Mouse (Mus musculus) limb, embryonic 12.5 days (tissue): ENCODE measurements at regions not wholly inside any gene's neighbourhood (a gene's known extent, or its start where the extent isn't known, plus 50 kb on each side); places are given as distances from the start of the nearest gene placed in this dataset.

Source experiments
- ATAC-seq: fragments of 200-750 bp; cut with Nextera tagmentation; 2 replicates; pipeline ENCODE4 v1.8.0; 2017; ENCODE audit warnings: low read depth, moderate TSS enrichment; ENCODE audit not compliant: insufficient number of reproducible peaks, insufficient read depth, low FRiP score, low TSS enrichment
- H3K27ac ChIP-seq: fragments of 300-500 bp; sonication (generic); 2 replicates; pipeline ENCODE4 v1.5.1; 2016; ENCODE audit warnings: mild to moderate bottlenecking, moderate library complexity
- H3K27me3 ChIP-seq: fragments of 300-500 bp; sonication (generic); 2 replicates; pipeline ENCODE4 v1.6.1; 2016; ENCODE audit warnings: mild to moderate bottlenecking, moderate library complexity
- H3K36me3 ChIP-seq: fragments of 300-500 bp; sonication (generic); 2 replicates; pipeline ENCODE4 v1.6.1; 2016; ENCODE audit warnings: mild to moderate bottlenecking, moderate library complexity
- H3K4me1 ChIP-seq: fragments of 300-500 bp; sonication (generic); replicated peaks from 2 replicates; pipeline ENCODE4 v1.6.1; 2016
- H3K4me2 ChIP-seq: fragments of 300-500 bp; sonication (generic); 2 replicates; pipeline ENCODE4 v1.6.1; 2016; ENCODE audit warnings: mild to moderate bottlenecking, moderate library complexity
- H3K4me3 ChIP-seq: fragments of 300-500 bp; sonication (generic); replicated peaks from 2 replicates; pipeline ENCODE4 v1.5.1; 2016; ENCODE audit warnings: mild to moderate bottlenecking
- H3K9ac ChIP-seq: fragments of 300-500 bp; sonication (generic); replicated peaks from 2 replicates; pipeline ENCODE4 v1.6.1; 2016; ENCODE audit warnings: mild to moderate bottlenecking, moderate library complexity
- H3K9me3 ChIP-seq: fragments of 300-500 bp; sonication (generic); 2 replicates; pipeline ENCODE4 v1.6.1; 2016; ENCODE audit warnings: mild to moderate bottlenecking, moderate library complexity
- WGBS: fragments of 180-500 bp; shearing (Covaris S2); methylation state at CpG from one replicate; pipeline ENCODE4 v1.1.7; 2016; 5-methylcytosine and 5-hydroxymethylcytosine counted together

GRCm38 (mm10) chr9:73173589-73174247, 60.5 kb downstream of the Rsl24d1 start:
- Histone ChIP-seq H3K9ac (no peak overlapping the region), H3K9me3 (peaks cover 8% of the 10 kb centered on the region; the same call in 1 of the 2 replicates), H3K4me1 (no peaks in the 10 kb centered on the region), H3K4me2 (no peak overlapping the region), H3K27me3 (no peaks in the 10 kb centered on the region), H3K27ac (no peak overlapping the region), H3K4me3 (no peak overlapping the region), H3K36me3 (no peaks in the 10 kb centered on the region)
- WGBS, result 72% methylated on average over 7 of the region's 7 CpGs
- ATAC-seq, result no peak

GRCm38 (mm10) chr9:73176645-73177044, 63.4 kb downstream of the Rsl24d1 start:
- Histone ChIP-seq H3K36me3 (no peaks in the 10 kb centered on the region), H3K4me2 (no peak overlapping the region), H3K27me3 (no peaks in the 10 kb centered on the region), H3K9me3 (peaks cover 2% of the 10 kb centered on the region; the same call in 1 of the 2 replicates), H3K9ac (no peak overlapping the region), H3K4me1 (no peaks in the 10 kb centered on the region), H3K4me3 (no peak overlapping the region), H3K27ac (no peak overlapping the region)
- no peak for ATAC-seq

GRCm38 (mm10) chr9:73183356-73183755, 70.1 kb downstream of the Rsl24d1 start:
- 84% methylated on average over 5 of the region's 5 CpGs for WGBS
- no peak overlapping the region for H3K4me2 ChIP-seq

GRCm38 (mm10) chr9:73184908-73185307, 71.7 kb downstream of the Rsl24d1 start:
- Histone ChIP-seq H3K36me3 (no peaks in the 10 kb centered on the region), H3K4me3 (no peak overlapping the region), H3K9ac (no peak overlapping the region), H3K4me2 (no peak overlapping the region), H3K27ac (no peak overlapping the region), H3K4me1 (no peaks in the 10 kb centered on the region), H3K9me3 (no peaks in the 10 kb centered on the region), H3K27me3 (no peaks in the 10 kb centered on the region)
- ATAC-seq, result no peak
- 43% methylated on average over 3 of the region's 3 CpGs for WGBS

More at GRCm38 (mm10) chr9:73183356-73183755, 70.1 kb downstream of the Rsl24d1 start:
- H3K36me3 ChIP-seq, result no peaks in the 10 kb centered on the region
- H3K4me1 ChIP-seq, result no peaks in the 10 kb centered on the region
- no peak overlapping the region for H3K9ac ChIP-seq
- no peaks in the 10 kb centered on the region for H3K27me3 ChIP-seq
- no peaks in the 10 kb centered on the region for H3K9me3 ChIP-seq
- no peak overlapping the region for H3K27ac ChIP-seq
- no peak overlapping the region for H3K4me3 ChIP-seq
- ATAC-seq, result no peak

- Histone ChIP-seq H3K4me2 (peak overlapping the region; percentile 43), H3K27me3 (no peaks in the 10 kb centered on the region), H3K9me3 (peaks cover under 1% of the 10 kb centered on the region; the same call in 1 of the 2 replicates), H3K27ac (no peak overlapping the region), H3K4me1 (peaks cover 5% of the 10 kb centered on the region), H3K9ac (0 out of 2 replicates have a peak overlapping the region, but pooled peaks have one; percentile 40), H3K4me3 (0 out of 2 replicates have a peak overlapping the region, but pooled peaks have one; percentile 7), H3K36me3 (no peaks in the 10 kb centered on the region)
- 16% methylated on average over 11 of the region's 11 CpGs for WGBS
- ATAC-seq, result no peak
Measured at GRCm38 (mm10) chr9:73192271-73192785, 79.1 kb downstream of the Rsl24d1 start.

GRCm38 (mm10) chr9:73198261-73199085, 85.2 kb downstream of the Rsl24d1 start:
- no peak overlapping the region for H3K4me3 ChIP-seq
- H3K27me3 ChIP-seq, result no peaks in the 10 kb centered on the region
- H3K9me3 ChIP-seq, result peaks cover 4% of the 10 kb centered on the region; the same call in 1 of the 2 replicates
- no peak overlapping the region for H3K27ac ChIP-seq
- ATAC-seq, result no peak
- no peaks in the 10 kb centered on the region for H3K36me3 ChIP-seq
- H3K4me1 ChIP-seq, result no peaks in the 10 kb centered on the region
- no peak overlapping the region for H3K9ac ChIP-seq
- H3K4me2 ChIP-seq, result no peak overlapping the region
- whole genome bisulfite sequencing, result 82% methylated on average over 10 of the region's 10 CpGs

GRCm38 (mm10) chr9:73223111-73223510, 109.9 kb downstream of the Rsl24d1 start:
- no peaks in the 10 kb centered on the region for H3K27me3 ChIP-seq
- no peak overlapping the region for H3K27ac ChIP-seq
- ATAC-seq, result no peak
- no peak overlapping the region for H3K4me2 ChIP-seq
- no peak overlapping the region for H3K9ac ChIP-seq
- no peak overlapping the region for H3K4me3 ChIP-seq
- H3K4me1 ChIP-seq, result no peaks in the 10 kb centered on the region
- WGBS, result 47% methylated on average over 6 of the region's 6 CpGs
- H3K9me3 ChIP-seq, result no peaks in the 10 kb centered on the region
- H3K36me3 ChIP-seq, result no peaks in the 10 kb centered on the region

GRCm38 (mm10) chr9:73240188-73240587, 127.0 kb downstream of the Rsl24d1 start:
- no peaks in the 10 kb centered on the region for H3K27me3 ChIP-seq
- WGBS, result 58% methylated on average over 5 of the region's 5 CpGs
- no peaks in the 10 kb centered on the region for H3K9me3 ChIP-seq
- no peak overlapping the region for H3K4me3 ChIP-seq
- H3K4me1 ChIP-seq, result no peaks in the 10 kb centered on the region
- ATAC-seq, result no peak
- H3K36me3 ChIP-seq, result no peaks in the 10 kb centered on the region
- no peak overlapping the region for H3K9ac ChIP-seq
- no peak overlapping the region for H3K4me2 ChIP-seq
- H3K27ac ChIP-seq, result no peak overlapping the region

GRCm38 (mm10) chr9:73242521-73243308, 129.5 kb downstream of the Rsl24d1 start:
- Histone ChIP-seq H3K4me3 (no peak overlapping the region), H3K9ac (no peak overlapping the region), H3K4me2 (no peak overlapping the region), H3K36me3 (no peaks in the 10 kb centered on the region), H3K27ac (no peak overlapping the region), H3K27me3 (no peaks in the 10 kb centered on the region), H3K9me3 (no peaks in the 10 kb centered on the region), H3K4me1 (peaks cover 4% of the 10 kb centered on the region; the same call in 1 of the 2 replicates)
- WGBS, result 67% methylated on average over 4 of the region's 4 CpGs
- ATAC-seq, result no peak

- Histone ChIP-seq H3K4me2 (no peak overlapping the region), H3K4me3 (no peak overlapping the region), H3K36me3 (no peaks in the 10 kb centered on the region), H3K9me3 (no peaks in the 10 kb centered on the region), H3K9ac (no peak overlapping the region), H3K27ac (no peak overlapping the region), H3K4me1 (peaks cover 4% of the 10 kb centered on the region; the same call in 1 of the 2 replicates), H3K27me3 (no peaks in the 10 kb centered on the region)
- whole genome bisulfite sequencing, result 76% methylated on average over 3 of the region's 3 CpGs
- no peak for ATAC-seq
Measured at GRCm38 (mm10) chr9:73244177-73244576, 131.0 kb downstream of the Rsl24d1 start.

GRCm38 (mm10) chr9:73245524-73245923, 132.3 kb downstream of the Rsl24d1 start:
- WGBS, result 83% methylated on average over 7 of the region's 7 CpGs
- H3K9me3 ChIP-seq, result no peaks in the 10 kb centered on the region
- no peak for ATAC-seq
- no peaks in the 10 kb centered on the region for H3K36me3 ChIP-seq
- peaks cover 4% of the 10 kb centered on the region; the same call in 1 of the 2 replicates for H3K4me1 ChIP-seq
- no peak overlapping the region for H3K27ac ChIP-seq
- no peak overlapping the region for H3K4me2 ChIP-seq
- no peak overlapping the region for H3K4me3 ChIP-seq
- no peak overlapping the region for H3K9ac ChIP-seq
- H3K27me3 ChIP-seq, result no peaks in the 10 kb centered on the region
